Mouse (Mus musculus) lung, postnatal 14 days (tissue): Measurements from ENCODE around the gene Fgf13.

Source experiments
- DNase-seq: peaks from one replicate; pipeline ENCODE4 v3.0.0; 2021

Fgf13 gene

DNA sequence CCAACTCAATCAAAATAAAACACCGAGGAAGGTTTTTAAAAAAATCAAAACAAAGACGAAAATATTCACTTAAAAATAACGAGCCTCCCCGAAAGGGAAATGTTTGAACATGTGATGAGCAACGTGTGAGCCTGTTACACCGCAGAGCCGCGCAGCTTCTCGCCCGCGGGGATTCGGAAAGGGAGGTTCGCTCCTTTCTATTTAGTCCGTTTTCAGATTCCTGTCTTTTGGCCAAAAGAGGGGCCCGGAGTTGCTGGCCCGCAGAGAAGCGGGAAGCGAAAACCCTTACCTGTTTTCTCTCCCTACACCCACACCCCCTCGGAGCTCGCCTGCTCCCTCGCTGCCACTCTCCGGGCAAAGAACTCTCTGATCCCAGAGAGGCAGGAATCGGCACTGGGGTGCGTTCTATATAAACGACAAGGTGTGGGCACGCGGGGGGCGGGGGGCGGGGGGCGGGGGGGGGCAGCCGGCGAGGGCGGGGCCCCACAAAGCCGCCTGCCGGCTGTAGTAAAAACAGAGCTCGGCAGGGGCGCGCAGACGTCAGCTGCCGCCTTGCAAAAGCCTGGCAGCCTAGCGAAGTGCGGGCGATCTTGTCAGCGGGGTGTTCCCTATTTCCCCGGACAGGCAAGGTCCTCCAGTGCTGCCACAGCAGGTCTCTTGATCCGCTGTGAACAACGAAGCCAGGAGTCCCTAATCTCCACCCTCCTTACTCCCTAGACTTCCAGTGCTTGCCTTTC lies at the start of gene Fgf13:
Gene Fgf13 (minus strand): TSS at position 377 of the 737 bp plus-strand sequence.
- peak; percentile 12 for DNase-seq

DNA sequence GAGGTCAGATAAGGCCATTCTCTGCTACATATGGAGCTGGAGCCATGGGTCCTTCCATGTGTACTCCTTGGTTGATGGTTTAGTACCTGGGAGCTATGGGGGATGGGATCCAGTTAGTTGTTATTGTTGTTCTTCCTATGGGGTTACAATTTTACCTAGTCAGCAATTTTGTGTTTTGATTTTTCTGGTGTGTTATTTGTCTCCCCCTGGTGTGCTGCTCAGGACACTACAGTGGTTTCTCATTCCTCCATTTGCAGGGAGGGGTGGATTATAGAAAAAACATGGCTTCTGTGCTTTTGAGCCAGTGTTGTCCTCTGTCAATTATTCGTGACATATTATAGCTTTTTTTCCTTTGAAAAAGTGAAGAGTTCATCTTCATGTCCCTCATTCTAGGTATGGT lies 38.7 kb upstream of the Fgf13 start:
- no peak for DNase-seq

DNA sequence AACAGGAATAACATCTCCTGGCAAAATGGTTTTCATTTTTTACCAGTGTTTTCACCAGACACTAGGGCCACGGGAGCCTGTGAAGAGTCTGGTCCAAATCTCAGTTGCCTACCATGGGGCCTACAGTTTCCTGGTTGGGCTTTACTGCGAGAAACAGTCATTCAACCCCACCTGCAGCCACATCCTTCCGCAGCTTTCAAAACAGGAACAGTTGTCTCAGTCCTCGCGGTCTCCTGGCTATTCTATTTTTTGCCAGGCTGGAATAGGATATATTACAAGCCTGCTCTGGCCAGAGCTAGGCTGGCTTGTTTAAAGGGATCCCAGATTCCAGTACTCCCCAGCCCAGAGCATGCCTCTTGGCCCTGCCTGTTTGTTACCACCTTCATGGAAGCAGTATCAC lies 21.2 kb upstream of the Fgf13 start:
- DNase-seq, result no peak

DNA sequence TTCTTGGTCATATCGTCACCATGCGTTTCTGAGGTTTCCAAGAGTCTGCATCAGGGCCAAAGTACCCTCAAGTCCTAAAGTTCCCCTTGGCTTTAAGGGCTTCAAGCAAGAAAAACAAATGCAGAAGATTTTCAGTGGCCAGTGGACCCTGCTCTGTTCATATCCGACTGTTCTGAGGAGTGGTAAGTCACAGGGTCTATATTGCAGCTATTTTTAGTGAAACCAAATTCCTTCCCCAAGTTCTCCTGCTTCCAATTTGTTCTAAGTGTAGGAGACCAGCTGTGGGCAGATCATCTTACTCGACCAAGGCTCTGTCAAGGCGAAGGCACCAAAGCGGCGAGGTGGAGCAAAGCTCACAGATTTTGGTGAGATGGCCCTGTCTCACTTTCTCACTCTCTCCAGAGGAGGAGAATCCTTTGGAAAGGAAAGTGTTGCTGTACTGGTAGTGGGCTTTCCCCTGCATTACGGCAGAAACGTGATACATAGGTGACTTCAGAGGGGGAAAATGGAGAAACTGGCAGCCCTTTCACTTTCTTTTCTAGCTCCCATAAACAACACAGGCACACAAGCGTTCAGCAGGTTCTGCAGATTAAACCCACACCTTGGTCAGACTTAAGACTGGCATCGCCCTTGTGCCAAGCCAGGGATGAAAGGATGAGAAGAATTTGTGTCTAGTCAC lies 17.8 kb upstream of the Fgf13 start:
- DNase-seq, result no peak

DNA sequence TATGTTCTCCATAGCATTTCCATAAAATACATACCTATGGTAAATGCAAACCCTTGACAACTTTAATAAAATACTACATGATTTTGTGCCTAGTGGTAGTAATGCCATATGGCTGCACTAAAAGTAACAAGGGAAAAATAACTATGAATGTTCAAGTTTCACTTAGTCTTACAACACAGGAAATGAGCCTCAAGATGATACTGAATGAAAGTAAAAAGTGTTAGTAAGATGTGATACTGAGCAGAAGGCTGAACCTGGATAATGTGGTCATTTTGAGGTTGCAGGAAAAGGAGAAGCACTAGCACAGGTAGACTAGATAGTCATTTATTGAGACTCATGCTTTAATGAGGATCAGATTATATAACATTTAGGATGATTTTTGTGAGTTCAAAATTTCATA lies 16.2 kb upstream of the Fgf13 start:
- DNase-seq, result no peak

DNA sequence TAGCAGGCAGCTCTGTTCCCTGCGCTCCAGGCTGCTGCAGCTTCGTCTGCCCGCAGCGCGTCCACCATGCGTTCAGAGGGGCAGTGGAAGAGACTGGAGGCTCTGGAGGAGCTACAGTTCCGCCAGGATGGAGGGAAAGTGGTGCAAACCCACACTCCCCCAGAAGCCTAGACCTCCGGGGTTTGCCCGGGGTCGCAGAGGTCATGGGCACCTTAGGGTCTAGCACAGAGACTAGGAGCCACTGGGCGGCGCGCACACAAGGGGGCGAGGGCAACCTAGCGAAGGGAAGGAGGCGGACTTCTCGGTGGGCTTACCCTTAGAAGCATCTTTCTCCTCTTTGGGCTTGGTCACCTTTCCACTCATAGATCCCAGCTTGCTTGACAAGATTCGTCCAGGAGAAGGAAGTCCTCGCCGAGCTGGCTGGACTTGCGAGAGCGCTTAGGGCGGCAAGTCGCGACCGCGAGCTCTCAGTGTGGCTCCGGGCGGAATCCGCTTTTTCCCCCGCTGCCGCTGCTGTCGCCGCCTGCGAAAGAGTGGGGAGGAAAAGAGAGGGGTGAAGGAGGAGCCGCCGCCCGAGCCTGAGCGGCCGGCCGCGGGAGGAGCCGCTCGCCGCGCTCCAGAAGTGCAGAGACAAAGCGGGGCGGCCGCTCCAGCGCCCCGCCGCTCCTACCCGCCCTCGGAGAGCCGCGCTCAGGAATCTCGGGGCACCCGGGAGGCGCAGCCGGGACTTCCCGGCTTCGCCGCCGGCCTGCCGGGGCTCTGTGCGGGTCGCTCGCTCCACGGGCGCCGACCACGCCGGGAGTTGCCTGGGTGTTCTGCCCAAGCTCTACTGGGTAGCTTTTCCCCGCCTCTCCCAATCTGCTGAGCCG lies 811 bp downstream of the Fgf13 start:
- DNase-seq, result peak; percentile 2

DNA sequence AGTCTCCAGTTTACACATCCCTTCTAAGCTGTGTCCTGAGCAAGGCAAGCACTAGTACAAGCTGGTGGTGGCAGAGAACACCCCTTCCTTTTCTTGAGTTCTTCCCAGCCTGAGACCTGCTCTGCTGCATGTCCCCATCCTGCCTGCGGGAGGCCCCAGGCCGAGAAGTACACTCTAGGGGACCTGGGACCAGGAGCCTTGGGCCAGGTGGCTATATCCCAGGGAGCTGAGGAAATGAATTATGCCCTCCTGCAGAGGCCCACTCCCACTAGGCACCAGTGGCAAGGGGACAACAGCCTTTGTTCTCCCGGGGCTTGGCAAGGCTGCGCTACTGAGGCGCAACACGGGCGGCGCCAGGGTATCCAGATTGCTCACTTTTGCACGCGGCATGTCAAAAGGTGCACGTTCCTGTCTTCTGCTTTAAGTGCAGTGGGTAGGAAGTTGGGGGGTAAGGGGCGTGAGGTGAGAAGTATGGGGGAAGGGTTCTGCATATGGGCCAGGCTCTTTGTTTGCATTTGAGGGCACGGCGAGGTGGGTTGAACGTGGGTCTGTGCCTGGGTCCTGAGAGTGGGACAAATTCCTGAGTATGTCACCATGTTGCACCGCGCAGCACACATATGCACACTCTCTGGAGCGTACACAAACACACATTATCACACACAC lies 1.7 kb downstream of the Fgf13 start:
- no peak for DNase-seq

DNA sequence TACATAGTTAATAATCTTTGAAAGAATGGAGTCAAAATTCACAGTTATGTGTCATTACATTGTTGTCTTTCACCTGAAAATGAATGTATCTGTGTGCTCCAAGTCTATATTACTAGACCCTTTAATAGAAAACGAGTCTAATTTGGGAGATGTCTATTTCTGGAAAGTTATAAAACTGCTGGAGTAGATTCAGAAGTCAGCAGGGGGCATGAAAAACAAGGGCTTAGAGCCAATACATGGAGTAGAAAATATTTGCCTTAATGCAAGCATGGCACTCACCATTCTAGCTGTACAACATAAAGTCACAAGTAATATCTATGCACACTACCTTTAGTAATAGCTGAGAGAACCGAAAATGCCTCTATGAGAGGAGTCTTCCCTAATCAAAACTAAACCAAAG lies 19.9 kb downstream of the Fgf13 start:
- no peak for DNase-seq

DNA sequence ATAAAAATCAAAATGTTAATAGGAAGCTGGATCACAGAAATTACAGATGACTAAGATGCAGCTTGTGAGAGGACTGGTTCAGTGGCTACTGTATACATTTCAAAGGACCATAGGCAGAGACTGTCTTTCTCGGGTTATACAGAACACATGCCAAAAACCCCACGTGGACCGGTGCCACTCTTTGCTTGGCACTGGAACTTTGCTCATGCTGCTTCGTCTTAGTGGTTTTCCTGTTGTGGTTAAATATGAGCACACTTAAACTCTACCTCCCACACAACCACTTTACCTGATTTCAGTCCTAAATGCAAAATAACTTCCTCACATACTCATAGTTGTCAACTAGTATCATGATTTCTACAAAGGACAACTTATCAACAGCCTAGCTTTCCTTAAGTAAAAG lies 59.6 kb downstream of the Fgf13 start:
- no peak for DNase-seq

DNA sequence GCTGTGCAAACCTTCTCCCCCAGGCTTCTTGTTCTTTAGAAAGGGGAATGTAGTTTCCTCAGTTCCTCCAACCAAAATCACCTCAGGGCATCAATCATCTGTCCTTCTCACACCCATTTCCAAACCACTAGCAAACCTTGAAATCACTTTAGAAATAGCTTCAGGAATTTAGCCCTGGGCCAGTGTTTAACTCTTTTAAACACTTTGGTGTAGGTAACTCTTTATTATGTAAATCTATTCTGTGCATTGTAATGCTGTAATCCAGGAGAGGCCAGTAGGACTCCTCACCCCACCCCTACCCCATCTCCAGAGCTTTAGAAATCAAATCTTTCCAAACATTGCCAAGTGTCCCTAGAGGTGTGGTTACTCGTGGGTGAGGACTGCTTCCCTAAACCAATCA lies 74.5 kb downstream of the Fgf13 start:
- no peak for DNase-seq

DNA sequence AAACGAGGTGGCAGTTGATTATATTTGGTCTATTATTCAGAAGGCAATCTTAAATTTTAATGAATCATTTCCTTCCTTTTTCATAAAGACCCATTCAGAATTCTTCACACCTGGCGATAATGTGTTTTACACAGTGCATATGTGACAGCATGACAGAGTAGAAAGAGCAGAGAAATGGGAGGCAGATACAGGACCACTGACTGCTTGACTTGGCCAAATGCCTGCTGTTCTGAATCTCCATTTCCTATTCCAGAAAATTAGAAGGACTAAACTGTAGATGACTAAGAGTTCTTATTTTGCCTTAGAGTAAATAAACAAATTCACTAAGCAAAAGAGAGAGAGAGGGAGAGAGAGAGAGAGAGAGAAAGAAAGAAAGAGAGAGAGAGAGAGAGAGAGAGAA lies 82.4 kb downstream of the Fgf13 start:
- DNase-seq, result no peak

DNA sequence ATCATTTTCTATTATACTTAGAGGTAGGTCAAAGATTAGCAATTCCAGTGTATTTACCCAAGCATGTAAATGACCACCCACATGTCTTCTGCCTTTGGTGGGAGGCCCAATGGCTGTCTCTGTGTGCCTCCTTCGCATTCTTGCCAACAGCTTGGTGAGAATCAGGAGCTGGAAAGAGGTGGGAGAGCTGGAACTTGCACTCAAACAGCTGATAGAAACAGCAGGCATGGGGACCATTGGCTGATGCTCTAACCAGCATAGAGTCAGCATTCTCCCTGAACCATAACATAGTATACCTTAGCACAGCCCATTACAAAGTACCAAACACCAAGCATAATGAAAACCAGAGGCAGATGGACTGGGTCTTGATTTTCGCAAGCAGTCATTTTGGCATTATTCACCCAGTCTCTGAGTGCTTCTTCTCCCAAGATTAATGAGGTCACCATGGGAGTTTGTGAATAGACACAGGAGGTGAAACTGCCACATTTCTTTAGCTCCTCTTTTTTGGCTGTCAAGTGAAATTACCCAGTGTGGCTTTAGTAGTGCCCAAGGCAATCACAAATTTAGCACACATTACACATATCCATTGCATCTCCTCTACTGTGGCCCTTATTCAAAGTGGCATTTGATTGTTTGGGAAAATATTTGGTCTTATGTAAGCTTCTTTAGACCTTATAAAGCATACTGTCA lies 165.1 kb downstream of the Fgf13 start:
- DNase-seq, result no peak

DNA sequence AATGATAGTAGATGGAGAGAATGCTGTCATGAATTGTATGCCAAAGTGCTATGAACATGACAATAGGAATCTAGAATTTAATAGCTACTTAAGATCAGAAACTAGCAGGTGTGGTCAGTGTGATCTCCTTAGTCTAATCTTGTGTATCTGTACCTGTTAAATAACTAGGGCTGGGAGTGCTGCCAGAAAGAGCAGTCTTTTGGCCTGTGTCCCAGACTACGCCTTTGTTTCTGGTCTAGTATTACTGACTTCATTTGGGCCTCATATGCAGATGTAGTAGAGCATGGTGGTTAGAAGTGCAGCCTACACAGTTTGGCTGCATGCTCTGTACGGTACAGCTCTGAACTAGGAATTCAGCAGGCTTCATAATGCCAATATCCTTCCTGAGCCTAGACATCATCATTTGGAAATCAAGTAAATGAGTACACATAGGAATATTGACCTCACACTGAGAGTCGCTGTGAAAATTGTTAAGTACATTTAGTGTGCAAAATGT lies 276.9 kb downstream of the Fgf13 start:
- no peak for DNase-seq

DNA sequence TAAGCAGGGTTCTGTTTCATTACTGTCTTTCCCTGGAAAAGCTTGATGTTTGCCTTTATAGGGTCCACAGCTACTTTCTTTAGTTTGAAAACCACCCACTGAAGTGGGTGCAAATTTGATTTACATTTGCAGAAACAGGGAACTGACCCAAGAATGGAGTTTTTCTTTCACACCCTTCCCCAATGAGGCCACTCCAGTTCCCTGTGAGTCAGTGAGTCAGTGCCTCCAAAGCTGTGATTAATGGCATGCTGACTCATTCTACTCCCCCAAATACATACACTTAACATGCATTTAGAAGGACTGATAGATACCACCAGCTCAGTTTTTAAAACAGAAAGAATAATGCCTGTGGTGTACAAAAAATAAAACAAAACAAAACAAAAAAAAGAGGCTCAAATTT lies 316.3 kb downstream of the Fgf13 start:
- DNase-seq, result no peak

DNA sequence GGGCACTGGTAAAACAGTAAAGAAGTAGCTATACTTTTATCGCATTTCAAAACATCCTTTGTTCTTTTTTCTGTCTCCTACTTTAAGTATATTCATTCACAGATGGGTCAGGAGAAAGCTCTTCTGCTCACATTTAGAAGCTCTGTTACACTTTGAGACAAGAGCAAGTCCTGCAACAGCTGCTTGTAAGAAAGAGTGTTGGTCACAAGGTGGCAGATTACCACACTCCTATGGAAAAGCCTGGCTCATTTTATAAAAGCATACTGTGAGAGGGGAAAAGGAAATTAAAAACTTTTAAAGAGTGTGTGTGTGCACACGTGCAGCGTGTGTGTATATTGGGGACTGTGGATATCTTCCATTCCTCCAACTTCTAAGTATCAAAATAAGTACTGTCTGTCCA lies 324.1 kb downstream of the Fgf13 start:
- no peak for DNase-seq

DNA sequence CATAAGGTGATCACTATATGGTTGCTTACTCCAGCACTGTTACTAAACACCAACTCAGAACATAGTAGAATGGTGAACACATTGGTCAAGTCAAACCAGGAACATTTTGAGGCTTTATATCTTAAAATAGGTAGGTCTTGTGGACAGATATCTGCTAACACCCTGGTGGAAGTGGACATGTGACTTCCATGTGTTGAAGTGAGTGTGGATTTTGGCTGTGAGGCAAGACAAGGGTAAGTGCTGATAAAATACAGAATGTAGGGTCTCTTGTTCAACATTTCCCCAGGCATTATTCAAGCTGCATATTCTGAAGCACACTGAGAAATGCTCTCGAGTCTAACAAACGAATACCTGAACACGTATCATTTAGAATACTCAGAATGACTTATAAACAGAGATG lies 324.7 kb downstream of the Fgf13 start:
- DNase-seq, result no peak

DNA sequence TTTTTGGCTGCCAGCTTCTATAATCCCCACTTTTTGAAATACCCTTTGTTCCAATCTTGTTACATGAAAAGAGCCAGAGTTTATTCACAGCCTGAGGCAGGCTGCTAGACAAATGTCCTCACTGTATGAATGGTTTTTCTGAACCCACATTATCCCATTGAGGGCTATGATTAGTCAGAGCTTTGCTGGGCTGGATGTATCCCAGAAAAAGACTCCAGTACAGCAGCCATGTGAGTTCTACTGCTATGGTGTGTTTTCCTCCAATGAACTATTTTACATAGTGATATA lies 326.5 kb downstream of the Fgf13 start:
- DNase-seq, result no peak

DNA sequence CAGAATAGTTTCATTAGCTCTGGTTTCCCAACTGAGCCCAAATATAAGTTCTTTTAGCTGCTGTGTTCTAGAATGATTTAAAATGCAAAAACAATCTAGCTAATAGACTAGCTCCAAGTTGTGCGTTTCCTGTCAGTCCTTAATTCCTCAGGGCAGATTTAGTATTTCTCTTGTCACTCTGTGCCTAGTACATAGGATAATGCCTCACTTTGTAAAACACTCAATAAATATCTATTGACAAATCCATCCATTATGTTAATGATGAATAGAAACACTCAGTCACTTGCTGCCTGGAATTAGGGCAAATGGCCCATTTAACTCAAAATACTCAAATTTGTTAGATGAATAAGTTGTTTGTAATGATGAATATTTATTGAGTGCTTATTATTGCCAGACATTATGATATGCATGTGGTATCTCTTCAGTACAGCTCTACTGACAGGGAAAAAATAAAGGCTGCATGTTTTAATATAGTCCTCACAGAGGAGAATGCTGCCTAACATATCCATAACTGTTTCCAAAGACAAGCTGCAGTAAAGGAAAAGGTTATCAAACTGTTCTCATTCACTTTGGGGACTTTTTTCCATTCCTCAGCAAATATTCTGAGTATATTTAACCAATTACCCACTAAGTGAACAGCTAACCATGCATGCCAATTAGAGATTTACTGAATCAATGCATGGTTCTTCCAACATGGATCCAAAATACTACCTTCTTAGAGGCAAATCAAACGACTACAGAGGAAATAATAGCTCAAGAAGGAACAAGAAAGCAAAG lies 327.0 kb downstream of the Fgf13 start:
- no peak for DNase-seq

DNA sequence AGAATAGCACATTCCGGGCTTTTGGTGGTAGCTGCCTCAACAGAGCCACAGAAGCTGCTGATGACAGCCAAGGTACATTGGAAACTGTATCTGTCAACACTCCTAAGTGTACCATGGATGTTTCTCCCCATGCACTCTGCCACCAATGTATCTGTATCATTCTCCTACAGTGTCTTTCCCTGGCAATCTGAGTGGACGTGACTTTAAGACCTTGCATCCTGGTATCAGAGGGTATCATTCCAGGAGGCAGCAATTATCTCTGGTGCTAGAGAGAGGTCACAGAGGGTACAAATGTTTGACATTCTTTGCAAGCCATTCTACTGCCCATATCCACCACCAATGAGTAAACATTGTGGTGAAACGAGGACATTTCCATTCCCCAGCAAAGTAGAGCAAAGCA lies 347.2 kb downstream of the Fgf13 start:
- DNase-seq, result no peak

DNA sequence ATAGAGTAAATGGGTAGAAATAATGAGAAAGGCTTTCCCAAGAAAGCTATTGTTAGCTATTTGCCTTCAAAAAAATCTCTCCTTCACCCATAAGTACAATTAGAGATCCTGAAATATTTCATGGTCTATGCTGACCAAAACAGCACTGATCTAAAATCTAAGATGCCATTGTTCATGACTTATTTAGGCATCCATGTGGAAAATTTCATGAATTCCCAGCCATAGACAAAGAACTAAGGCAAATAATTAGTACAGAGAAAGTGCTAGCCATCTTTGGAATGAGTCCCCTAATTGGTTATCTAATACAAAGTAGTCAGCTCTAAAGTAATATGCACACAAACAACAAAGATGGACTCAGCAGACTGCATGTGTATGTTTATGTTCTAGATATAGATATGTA lies 366.7 kb downstream of the Fgf13 start:
- no peak for DNase-seq

DNA sequence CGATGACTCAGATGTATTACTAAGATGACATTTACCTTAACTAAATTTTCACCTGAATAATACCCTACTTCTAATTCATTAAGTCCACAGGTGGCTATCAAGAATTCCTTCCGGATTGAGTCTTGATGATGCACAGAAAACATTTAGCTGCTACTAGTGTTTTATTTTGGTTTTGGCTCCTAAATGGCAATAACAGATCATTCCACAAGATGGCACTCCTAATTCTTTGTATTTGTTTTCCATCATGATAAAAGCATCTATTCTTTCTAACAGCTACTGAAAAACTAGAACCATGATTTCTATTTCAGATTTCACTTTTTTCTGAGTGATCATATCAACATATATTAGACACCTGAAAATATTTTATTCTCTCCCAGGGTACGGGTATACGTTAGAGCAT lies 373.7 kb downstream of the Fgf13 start:
- DNase-seq, result no peak

DNA sequence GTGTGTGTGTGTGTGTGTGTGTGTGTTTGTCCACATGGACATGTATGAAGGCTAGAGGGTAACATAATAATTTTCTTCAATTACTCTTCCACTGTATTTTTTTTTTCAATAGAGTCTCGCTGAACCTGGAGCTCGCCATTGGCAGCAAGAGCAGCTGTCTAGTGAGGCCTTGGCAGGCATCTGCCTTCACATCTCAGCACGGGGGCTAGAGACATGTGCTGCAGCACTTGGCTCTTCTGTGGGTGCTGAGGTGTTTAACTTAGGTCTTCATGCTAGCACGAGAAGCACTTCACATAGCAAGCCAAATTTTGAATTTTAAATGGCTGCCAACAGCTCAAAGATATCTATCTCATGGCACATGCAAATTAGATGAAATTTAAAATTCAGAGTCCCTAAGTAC lies 380.9 kb downstream of the Fgf13 start:
- no peak for DNase-seq
